Mouse (Mus musculus) limb, embryonic 14.5 days (tissue): Measurements from ENCODE around the gene Rxra. TPM values are rescaled to one million over a fixed set of nuclear protein-coding genes. Genes with fewer than 3 reads are reported as not detected.

ENCODE experiments used
- ATAC-seq: fragments of 200-750 bp; cut with Nextera tagmentation; 2 replicates; pipeline ENCODE4 v1.8.0; 2017; ENCODE audit warnings: low read depth, moderate number of reproducible peaks, moderate TSS enrichment; ENCODE audit not compliant: low FRiP score
- DNase-seq: peaks from one replicate; pipeline ENCODE4 v3.0.0-alpha.2; 2015; ENCODE audit warnings: low spot score
- H3K27ac ChIP-seq: fragments of 300-500 bp; sonication (generic); replicated peaks from 2 replicates; pipeline ENCODE4 v1.5.1; 2014; ENCODE audit warnings: low read depth, mild to moderate bottlenecking, low read length, moderate library complexity, mixed read lengths
- H3K27me3 ChIP-seq: fragments of 300-500 bp; sonication (generic); 2 replicates; pipeline ENCODE4 v1.6.1; 2014; ENCODE audit warnings: low read length, mixed read lengths; ENCODE audit not compliant: control insufficient read depth, insufficient read depth
- H3K36me3 ChIP-seq: fragments of 300-500 bp; sonication (generic); 2 replicates; pipeline ENCODE4 v1.6.1; 2014; ENCODE audit warnings: mild to moderate bottlenecking, low read length, moderate library complexity, mixed read lengths; ENCODE audit not compliant: control insufficient read depth, insufficient read depth
- H3K4me1 ChIP-seq: fragments of 300-500 bp; sonication (generic); 2 replicates; pipeline ENCODE4 v1.6.1; 2014; ENCODE audit warnings: antibody characterized with exemption, low read length, mixed read lengths; ENCODE audit not compliant: control insufficient read depth, insufficient read depth
- H3K4me2 ChIP-seq: fragments of 300-500 bp; sonication (generic); replicated peaks from 2 replicates; pipeline ENCODE4 v1.6.1; 2014; ENCODE audit warnings: low read depth, mild to moderate bottlenecking, low read length, moderate library complexity; ENCODE audit not compliant: severe bottlenecking
- H3K4me3 ChIP-seq: fragments of 300-500 bp; sonication (generic); replicated peaks from 2 replicates; pipeline ENCODE4 v1.5.1; 2014; ENCODE audit warnings: low read length
- H3K9ac ChIP-seq: fragments of 300-500 bp; sonication (generic); 2 replicates; pipeline ENCODE4 v1.6.1; 2014; ENCODE audit warnings: mild to moderate bottlenecking, low read depth, low read length, moderate library complexity; ENCODE audit not compliant: severe bottlenecking
- H3K9me3 ChIP-seq: fragments of 300-500 bp; sonication (generic); 2 replicates; pipeline ENCODE4 v1.6.1; 2016; ENCODE audit warnings: low read length; ENCODE audit not compliant: control insufficient read depth
- POLR2A ChIP-seq: fragments of 200-500 bp; IDR thresholded peaks from 2 replicates; pipeline ENCODE4 v1.8.0; 2012; ENCODE audit warnings: inconsistent platforms, mild to moderate bottlenecking, moderate library complexity, borderline replicate concordance; ENCODE audit not compliant: insufficient read depth, insufficient read length; ENCODE audit errors: extremely low read depth
- WGBS: fragments of 180-500 bp; shearing (Covaris S2); extraction: QIAGEN DNeasy Blood & Tissue Kit; methylation state at CpG from one replicate; pipeline ENCODE4 v1.1.7; 2014; 5-methylcytosine and 5-hydroxymethylcytosine counted together
- polyA plus RNA-seq, 2 experiments: library from polyadenylated mRNA; depleted of rRNA in 1 of 2; stranded (reverse) in 1 of 2; unstranded in 1 of 2; fragments of >200 nt; fragmentation: Nextera tagmentation in 1 of 2; extraction: Ambion mirVana in 1 of 2; gene quantifications; 2 replicates each; pipeline versions ENCODE4 v1.2.1 to v1.2.3; 2012 to 2014

Rxra gene
- polyA plus RNA-seq, 2 experiments, result 13.8 to 56.8 TPM

- TF ChIP-seq POLR2A, result no peak
- WGBS, result 81% methylated on average over 13 of the region's 13 CpGs
- Histone ChIP-seq H3K4me2 (no peak overlapping the region), H3K4me3 (no peak overlapping the region), H3K36me3 (no peaks in the 10 kb centered on the region), H3K9me3 (no peaks in the 10 kb centered on the region), H3K9ac (no peak overlapping the region), H3K4me1 (peaks cover 2% of the 10 kb centered on the region), H3K27me3 (no peaks in the 10 kb centered on the region), H3K27ac (no peak overlapping the region)
- DNase-seq (no peak), ATAC-seq (no peak)
Measured at GRCm38 (mm10) chr2:27635147-27635738, 41.0 kb upstream of the Rxra start.

GRCm38 (mm10) chr2:27636796-27637195, 39.4 kb upstream of the Rxra start:
- WGBS, result 43% methylated on average over 1 of the region's 1 CpGs
- H3K9ac ChIP-seq, result no peak overlapping the region
- H3K4me2 ChIP-seq, result no peak overlapping the region
- no peaks in the 10 kb centered on the region for H3K9me3 ChIP-seq
- H3K36me3 ChIP-seq, result no peaks in the 10 kb centered on the region
- peaks cover 10% of the 10 kb centered on the region for H3K4me1 ChIP-seq
- H3K27ac ChIP-seq, result no peak overlapping the region
- H3K27me3 ChIP-seq, result no peaks in the 10 kb centered on the region
- TF ChIP-seq POLR2A, result no peak
- ATAC-seq, result no peak
- DNase-seq, result no peak
- H3K4me3 ChIP-seq, result no peak overlapping the region

- DNase-seq (no peak), ATAC-seq (no peak)
- no peak overlapping the region for H3K4me2 ChIP-seq
- H3K27ac ChIP-seq, result no peak overlapping the region
- H3K27me3 ChIP-seq, result no peaks in the 10 kb centered on the region
- WGBS, result 81% methylated on average over 8 of the region's 8 CpGs
- H3K9me3 ChIP-seq, result no peaks in the 10 kb centered on the region
- no peaks in the 10 kb centered on the region for H3K36me3 ChIP-seq
- no peak overlapping the region for H3K9ac ChIP-seq
- TF ChIP-seq POLR2A, result no peak
- H3K4me1 ChIP-seq, result peaks cover 10% of the 10 kb centered on the region
- H3K4me3 ChIP-seq, result no peak overlapping the region
Measured at GRCm38 (mm10) chr2:27637281-27637896, 38.9 kb upstream of the Rxra start.

GRCm38 (mm10) chr2:27639631-27640334, 36.5 kb upstream of the Rxra start:
- no peaks in the 10 kb centered on the region for H3K27me3 ChIP-seq
- DNase-seq (no peak), ATAC-seq (no peak)
- H3K9ac ChIP-seq, result no peak overlapping the region
- WGBS, result 79% methylated on average over 5 of the region's 5 CpGs
- TF ChIP-seq POLR2A, result no peak
- H3K9me3 ChIP-seq, result no peaks in the 10 kb centered on the region
- no peak overlapping the region for H3K4me3 ChIP-seq
- no peaks in the 10 kb centered on the region for H3K36me3 ChIP-seq
- H3K4me2 ChIP-seq, result no peak overlapping the region
- H3K27ac ChIP-seq, result no peak overlapping the region
- peaks cover 13% of the 10 kb centered on the region; the same call in 1 of the 2 replicates for H3K4me1 ChIP-seq

- ATAC-seq (no peak), DNase-seq (no peak)
- H3K4me1 ChIP-seq, result peaks cover 11% of the 10 kb centered on the region; the same call in 1 of the 2 replicates
- no peak for TF ChIP-seq POLR2A
- no peaks in the 10 kb centered on the region for H3K27me3 ChIP-seq
- no peak overlapping the region for H3K27ac ChIP-seq
- no peak overlapping the region for H3K4me3 ChIP-seq
- H3K36me3 ChIP-seq, result no peaks in the 10 kb centered on the region
- no peak overlapping the region for H3K4me2 ChIP-seq
- no peak overlapping the region for H3K9ac ChIP-seq
- no peaks in the 10 kb centered on the region for H3K9me3 ChIP-seq
- 35% methylated on average over 3 of the region's 3 CpGs for WGBS
Measured at GRCm38 (mm10) chr2:27640900-27641479, 35.2 kb upstream of the Rxra start.
